Mouse (Mus musculus): ENCODE data around the gene Ppat. TPM values are rescaled to one million over a fixed set of nuclear protein-coding genes. Genes with fewer than 3 reads are reported as not detected.
A peak's percentile ranks its signal among the peaks of the same experiment; 100 is the strongest.
"Not testable (repeated sequence)": the region's sequence is repeated elsewhere in the genome, so short reads cannot be mapped to it uniquely, and the experiment has no call there.

Gene Ppat
- 10 to 100 TPM; 19.8 to 22.0 TPM for total RNA-seq (2021)

GRCm38 (mm10) chr5:76951106-76952027 is at the start of gene Ppat, which contains the start of gene Paics:
TSS of gene Ppat (minus strand) at chr5:76951578.
TSS of gene Paics (plus strand) at chr5:76951307.
- intact Hi-C loops (cut with DNase I), result no loop called here
- DNase-seq, result peak; percentile 99

- DNase-seq, result no peak
- intact Hi-C loops (cut with DNase I), result loop anchor here (5.0 to 10.0 kb wide), 2 partner anchors 219 to 336 kb away; no protein-coding TSS in a partner anchor
Measured at GRCm38 (mm10) chr5:76998416-76998815, 47.0 kb upstream of the Ppat start.

GRCm38 (mm10) chr5:76993174-76993814 is 41.9 kb upstream of the Ppat start:
- intact Hi-C loops (cut with DNase I), result loop anchor here (10.0 kb wide), 1 partner anchor 342 kb away; no protein-coding TSS in a partner anchor
- no peak for DNase-seq

GRCm38 (mm10) chr5:76990789-76991188 is 39.4 kb upstream of the Ppat start:
- DNase-seq, result no peak
- intact Hi-C loops (cut with DNase I), result loop anchor here (10.0 kb wide), 1 partner anchor 344 kb away; no protein-coding TSS in a partner anchor

GRCm38 (mm10) chr5:76984015-76984414 is 32.6 kb upstream of the Ppat start:
- DNase-seq, result no peak
- intact Hi-C loops (cut with DNase I), result no loop called here

GRCm38 (mm10) chr5:76975736-76976135 is 24.4 kb upstream of the Ppat start:
- no peak for DNase-seq
- intact Hi-C loops (cut with DNase I), result no loop called here

GRCm38 (mm10) chr5:76974554-76975285 is 23.3 kb upstream of the Ppat start, which contains the start of gene Srp72:
TSS of gene Srp72 (plus strand) at chr5:76974683.
- intact Hi-C loops (cut with DNase I), result no loop called here
- peak; percentile 88 for DNase-seq

- intact Hi-C loops (cut with DNase I), result no loop called here
- no peak for DNase-seq
Measured at GRCm38 (mm10) chr5:76974207-76974553, 22.8 kb upstream of the Ppat start.

GRCm38 (mm10) chr5:76973488-76973887 is 22.1 kb upstream of the Ppat start:
- intact Hi-C loops (cut with DNase I), result no loop called here
- no peak for DNase-seq

- DNase-seq; intact Hi-C loops (cut with DNase I): not testable (repeated sequence)
Measured at GRCm38 (mm10) chr5:76971115-76971514, 19.7 kb upstream of the Ppat start.

- DNase-seq, result no peak
- intact Hi-C loops (cut with DNase I), result no loop called here
Measured at GRCm38 (mm10) chr5:76969250-76969649, 17.9 kb upstream of the Ppat start.

- intact Hi-C loops (cut with DNase I), result no loop called here
Measured at GRCm38 (mm10) chr5:76964651-76965050, 13.3 kb upstream of the Ppat start.

GRCm38 (mm10) chr5:76962545-76962944 is 11.2 kb upstream of the Ppat start:
- no peak for DNase-seq
- intact Hi-C loops (cut with DNase I), result no loop called here

More at GRCm38 (mm10) chr5:76964651-76965050, 13.3 kb upstream of the Ppat start:
- DNase-seq, result no peak

- intact Hi-C loops (cut with DNase I), result no loop called here
- DNase-seq, result no peak
Measured at GRCm38 (mm10) chr5:76959587-76959986, 8.2 kb upstream of the Ppat start.

GRCm38 (mm10) chr5:76957954-76958353 is 6.6 kb upstream of the Ppat start:
- no peak for DNase-seq
- intact Hi-C loops (cut with DNase I), result no loop called here

- DNase-seq, result no peak
- intact Hi-C loops (cut with DNase I), result no loop called here
Measured at GRCm38 (mm10) chr5:76955474-76955873, 4.1 kb upstream of the Ppat start.

- DNase-seq, result no peak
- intact Hi-C loops (cut with DNase I), result no loop called here
Measured at GRCm38 (mm10) chr5:76954271-76954900, 3.0 kb upstream of the Ppat start.

GRCm38 (mm10) chr5:76953794-76954193 is 2.4 kb upstream of the Ppat start:
- DNase-seq, result no peak
- intact Hi-C loops (cut with DNase I), result no loop called here

GRCm38 (mm10) chr5:76952112-76953040 is 998 bp upstream of the Ppat start:
- intact Hi-C loops (cut with DNase I), result no loop called here
- no peak for DNase-seq

Measured in left cerebral cortex, postnatal 4 days (tissue).